Mouse (Mus musculus) lung, postnatal 0 days (tissue): ENCODE results near the gene Mybph.

Source experiments
- CTCF ChIP-seq: IDR thresholded peaks from 2 replicates; pipeline ENCODE4 v1.5.1; 2016; ENCODE audit warnings: antibody characterized with exemption, mild to moderate bottlenecking
- EP300 ChIP-seq: IDR thresholded peaks from 2 replicates; pipeline ENCODE4 v1.6.1; 2016; ENCODE audit warnings: antibody characterized with exemption, mild to moderate bottlenecking, control low read depth

- TF ChIP-seq CTCF, result no peak
- TF ChIP-seq EP300, result no peak
Observed at GRCm38 (mm10) chr1:134240701-134241100, 47.5 kb downstream of the Mybph start.
